Mouse (Mus musculus) heart, postnatal 0 days (tissue): ENCODE data around the gene Kynu. TPM values are rescaled to one million over a fixed set of nuclear protein-coding genes. Genes with fewer than 3 reads are reported as not detected.

Source experiments
- ATAC-seq: fragments of 200-750 bp; cut with Nextera tagmentation; 2 replicates; pipeline ENCODE4 v1.8.0; 2017; ENCODE audit warnings: low read depth, moderate number of reproducible peaks, moderate library complexity; ENCODE audit not compliant: insufficient read depth
- DNase-seq: peaks from one replicate; pipeline ENCODE4 v3.0.0-alpha.2; 2016; ENCODE audit warnings: low spot score
- H3K27ac ChIP-seq: fragments of 300-500 bp; sonication (generic); 2 replicates; pipeline ENCODE4 v1.5.1; 2014; ENCODE audit warnings: low read depth, mild to moderate bottlenecking
- H3K27me3 ChIP-seq: fragments of 300-500 bp; sonication (generic); 2 replicates; pipeline ENCODE4 v1.6.1; 2014; ENCODE audit warnings: low read length, mixed read lengths; ENCODE audit not compliant: control insufficient read depth, insufficient read depth
- H3K36me3 ChIP-seq: fragments of 300-500 bp; sonication (generic); replicated peaks from 2 replicates; pipeline ENCODE4 v1.6.1; 2014; ENCODE audit warnings: low read length, mixed read lengths; ENCODE audit not compliant: control insufficient read depth, insufficient read depth
- H3K4me1 ChIP-seq: fragments of 300-500 bp; sonication (generic); 2 replicates; pipeline ENCODE4 v1.6.1; 2014; ENCODE audit warnings: antibody characterized with exemption; ENCODE audit not compliant: control insufficient read depth, insufficient read depth
- H3K4me2 ChIP-seq: fragments of 300-500 bp; sonication (generic); 2 replicates; pipeline ENCODE4 v1.6.1; 2014; ENCODE audit warnings: low read depth, mild to moderate bottlenecking, low read length, moderate library complexity
- H3K4me3 ChIP-seq: fragments of 300-500 bp; sonication (generic); 2 replicates; pipeline ENCODE4 v1.5.1; 2014; ENCODE audit warnings: low read depth, low read length
- H3K9ac ChIP-seq: fragments of 300-500 bp; sonication (generic); replicated peaks from 2 replicates; pipeline ENCODE4 v1.6.1; 2014; ENCODE audit warnings: low read depth, low read length, mixed read lengths
- H3K9me3 ChIP-seq: fragments of 300-500 bp; sonication (generic); replicated peaks from 2 replicates; pipeline ENCODE4 v1.6.1; 2016; ENCODE audit warnings: low read length; ENCODE audit not compliant: control insufficient read depth
- CTCF ChIP-seq: IDR thresholded peaks from 2 replicates; pipeline ENCODE4 v1.5.1; 2016; ENCODE audit warnings: antibody characterized with exemption, control low read depth, low read depth
- EP300 ChIP-seq: IDR thresholded peaks from 2 replicates; pipeline ENCODE4 v1.6.1; 2016; ENCODE audit warnings: antibody characterized with exemption, low read depth
- WGBS: fragments of 180-500 bp; shearing (Covaris S2); extraction: QIAGEN DNeasy Blood & Tissue Kit; methylation state at CpG from one replicate; pipeline ENCODE4 v1.1.7; 2014; 5-methylcytosine and 5-hydroxymethylcytosine counted together
- polyA plus RNA-seq: library from polyadenylated mRNA; unstranded; fragments of >200 nt; fragmentation: Nextera tagmentation; extraction: Ambion mirVana; gene quantifications from 2 replicates; pipeline ENCODE4 v1.2.1, GENCODE M21; 2015
- total RNA-seq: library from RNA; depleted of rRNA; stranded (reverse); fragments of >200 nt; gene quantifications from 2 replicates; pipeline ENCODE4 v1.2.3, GENCODE M21; 2014; ENCODE audit warnings: low replicate concordance; rRNA removed

Kynu gene
- total RNA-seq: not detected in 2 replicates
- not detected in 2 replicates for polyA plus RNA-seq

- H3K4me1 ChIP-seq: no peaks in the 10 kb centered on the region
- no peak for ATAC-seq
- no peak within 1 kb of the TSS for H3K9ac ChIP-seq
- H3K4me3 ChIP-seq: no peak within 1 kb of the TSS
- no peaks in the 10 kb centered on the region for H3K36me3 ChIP-seq
- whole genome bisulfite sequencing: 26% methylated on average over 9 of the region's 9 CpGs
- H3K27me3 ChIP-seq: no peaks in the 10 kb centered on the region
- no peaks in the 10 kb centered on the region for H3K9me3 ChIP-seq
- TF ChIP-seq EP300 (no peak), CTCF (no peak)
- DNase-seq: no peak
- no peak within 1 kb of the TSS for H3K27ac ChIP-seq
- H3K4me2 ChIP-seq: no peak within 1 kb of the TSS
Measured at GRCm38 (mm10) chr2:43555062-43555888, at the start of gene Kynu. Kynu (plus strand) TSS chr2:43555329.

- TF ChIP-seq CTCF: no peak
- TF ChIP-seq EP300: no peak
- Histone ChIP-seq H3K36me3 (no peaks in the 10 kb centered on the region), H3K4me2 (no peak overlapping the region), H3K27ac (no peak overlapping the region), H3K4me1 (no peaks in the 10 kb centered on the region), H3K9ac (no peak overlapping the region), H3K4me3 (no peak overlapping the region), H3K27me3 (no peaks in the 10 kb centered on the region), H3K9me3 (no peaks in the 10 kb centered on the region)
- DNase-seq: no peak
- WGBS: 91% methylated on average over 3 of the region's 3 CpGs
- ATAC-seq: no peak
Measured at GRCm38 (mm10) chr2:43506182-43506581, 48.9 kb upstream of the Kynu start.

GRCm38 (mm10) chr2:43513852-43514251 lies 41.3 kb upstream of the Kynu start:
- 32% methylated on average over 7 of the region's 7 CpGs for WGBS
- DNase-seq: no peak

GRCm38 (mm10) chr2:43534417-43534816 lies 20.7 kb upstream of the Kynu start:
- ATAC-seq (no peak), DNase-seq (no peak)
- H3K4me1 ChIP-seq: no peaks in the 10 kb centered on the region
- H3K36me3 ChIP-seq: no peaks in the 10 kb centered on the region
- TF ChIP-seq CTCF: no peak
- no peak for TF ChIP-seq EP300
- H3K4me3 ChIP-seq: no peak overlapping the region
- H3K27me3 ChIP-seq: no peaks in the 10 kb centered on the region
- H3K9me3 ChIP-seq: no peaks in the 10 kb centered on the region
- H3K4me2 ChIP-seq: no peak overlapping the region
- WGBS: 68% methylated on average over 2 of the region's 2 CpGs
- no peak overlapping the region for H3K9ac ChIP-seq
- H3K27ac ChIP-seq: no peak overlapping the region

More at GRCm38 (mm10) chr2:43513852-43514251, 41.3 kb upstream of the Kynu start:
- no peak for TF ChIP-seq EP300
- no peak for TF ChIP-seq CTCF
- no peak for ATAC-seq
- H3K4me2 ChIP-seq: no peak overlapping the region
- H3K9me3 ChIP-seq: no peaks in the 10 kb centered on the region; the same call in 1 of the 2 replicates
- H3K4me1 ChIP-seq: no peaks in the 10 kb centered on the region
- H3K36me3 ChIP-seq: no peaks in the 10 kb centered on the region
- H3K4me3 ChIP-seq: no peak overlapping the region
- no peak overlapping the region for H3K9ac ChIP-seq
- H3K27me3 ChIP-seq: no peaks in the 10 kb centered on the region
- H3K27ac ChIP-seq: no peak overlapping the region

- H3K36me3 ChIP-seq: no peaks in the 10 kb centered on the region
- DNase-seq: no peak
- 69% methylated on average over 3 of the region's 3 CpGs for WGBS
- no peaks in the 10 kb centered on the region for H3K27me3 ChIP-seq
- no peak for ATAC-seq
- H3K9ac ChIP-seq: no peak overlapping the region
- no peaks in the 10 kb centered on the region for H3K9me3 ChIP-seq
- H3K4me1 ChIP-seq: no peaks in the 10 kb centered on the region
- no peak overlapping the region for H3K4me2 ChIP-seq
- H3K4me3 ChIP-seq: no peak overlapping the region
- no peak for TF ChIP-seq EP300
- no peak for TF ChIP-seq CTCF
- H3K27ac ChIP-seq: no peak overlapping the region
Measured at GRCm38 (mm10) chr2:43542615-43543014, 12.5 kb upstream of the Kynu start.
